Mouse (Mus musculus) lung, postnatal 14 days (tissue): ENCODE measurements at regions not wholly inside any gene's neighbourhood (a gene's known extent, or its start where the extent isn't known, plus 50 kb on each side); places are given as distances from the start of the nearest gene placed in this dataset.

Experiments used
- DNase-seq: peaks from one replicate; pipeline ENCODE4 v3.0.0; 2021

GRCm38 (mm10) chr16:10098511-10098910 is 71.5 kb upstream of the Rpl39l start:
- DNase-seq = no peak

- peak; percentile 32 for DNase-seq
These were observed 81.3 kb upstream of the Rpl39l start for GRCm38 (mm10) chr16:10088461-10089353.

GRCm38 (mm10) chr16:10086341-10086740 is 83.7 kb upstream of the Rpl39l start:
- DNase-seq = no peak

- no peak for DNase-seq
These were observed 84.6 kb upstream of the Rpl39l start for GRCm38 (mm10) chr16:10085429-10085828.

- DNase-seq = no peak
These were observed 86.4 kb upstream of the Grin2a start for GRCm38 (mm10) chr16:10081751-10082150.

- no peak for DNase-seq
These were observed 84.8 kb upstream of the Grin2a start for GRCm38 (mm10) chr16:10080121-10080679.

- DNase-seq = peak; percentile 47
These were observed 77.8 kb upstream of the Grin2a start for GRCm38 (mm10) chr16:10073158-10073557.

GRCm38 (mm10) chr16:10063491-10063890 is 68.1 kb upstream of the Grin2a start:
- DNase-seq = no peak

GRCm38 (mm10) chr16:10058094-10058493 is 62.7 kb upstream of the Grin2a start:
- no peak for DNase-seq
